Mouse (Mus musculus): ENCODE results near the gene Amn.

Amn gene

DNA sequence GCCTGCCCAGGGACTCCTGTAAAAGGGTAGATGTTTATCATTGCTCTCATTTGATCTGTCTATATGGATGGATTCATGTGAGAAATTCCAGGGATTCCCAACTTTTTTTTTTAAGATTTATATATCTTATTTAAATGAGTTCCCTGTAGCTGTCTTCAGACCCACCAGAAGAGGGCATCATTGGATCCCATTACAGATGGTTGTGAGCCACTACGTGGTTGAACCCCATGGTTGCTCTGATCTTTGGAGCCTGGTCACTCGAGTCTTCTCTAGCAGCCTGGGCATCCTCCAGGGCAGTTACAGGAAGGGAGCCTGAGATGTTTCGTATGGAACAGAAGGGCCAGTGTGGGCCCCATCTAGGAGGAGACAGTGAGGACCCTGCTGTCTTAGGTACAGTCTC lies 21.8 kb upstream of the Amn start:
- ChIA-PET CTCF (interaction anchor here in 1 of 4 experiments (1.0 to 1.4 kb wide), 3 partner anchors 138 to 165 kb away, joined by 3 to 4 read pairs (median 3); no protein-coding TSS in a partner anchor), POLR2A (no interaction called here)

DNA sequence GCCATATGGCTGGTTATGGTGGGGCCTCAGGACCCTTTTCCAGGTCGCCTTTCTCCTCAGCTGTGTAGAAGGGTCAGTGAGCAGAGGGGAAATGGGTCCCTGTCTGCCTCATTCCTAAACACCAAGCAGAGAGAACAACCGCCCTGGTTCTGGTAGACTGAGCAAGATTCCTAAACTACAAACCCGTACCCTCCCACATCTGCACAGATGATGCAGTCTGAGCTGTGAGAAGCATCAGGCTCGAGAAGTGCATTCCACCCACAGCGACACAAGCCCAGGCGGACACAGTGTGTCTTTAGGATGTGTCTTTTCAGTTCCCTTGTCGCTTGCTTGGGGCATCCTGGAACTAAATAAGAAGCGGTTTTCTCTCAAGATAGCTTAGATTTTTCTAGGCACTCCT lies 20.8 kb upstream of the Amn start:
- POLR2A ChIA-PET, result interaction anchor here in 1 of 4 experiments (1.0 kb wide), 1 partner anchor 13 kb away, joined by 3 read pairs; no protein-coding TSS in a partner anchor
- CTCF ChIA-PET, result interaction anchor here in 3 of 4 experiments (0.6 to 1.4 kb wide), 5 partner anchors 137 to 628 kb away, joined by 3 to 4 read pairs (median 3); no protein-coding TSS in a partner anchor

DNA sequence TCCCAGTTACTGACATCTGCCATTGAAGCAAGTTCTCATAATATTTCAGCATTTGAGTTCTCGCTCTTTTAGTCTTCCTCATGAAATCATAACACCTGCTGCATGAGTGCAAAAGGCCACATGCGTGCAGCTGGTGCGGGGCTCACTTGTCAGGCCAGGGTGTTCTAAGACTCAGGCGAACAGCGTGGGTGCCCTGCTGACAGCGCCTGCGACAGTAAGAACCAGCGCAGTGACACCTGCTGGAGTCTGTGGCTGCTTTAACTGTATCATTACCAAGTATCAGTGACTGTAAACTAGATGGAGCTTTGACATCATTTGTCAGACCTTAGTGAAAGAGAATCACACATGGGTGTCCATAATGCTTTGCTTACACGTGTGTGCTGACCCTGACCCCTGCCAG lies 19.7 kb upstream of the Amn start:
- POLR2A ChIA-PET, result no interaction called here

DNA sequence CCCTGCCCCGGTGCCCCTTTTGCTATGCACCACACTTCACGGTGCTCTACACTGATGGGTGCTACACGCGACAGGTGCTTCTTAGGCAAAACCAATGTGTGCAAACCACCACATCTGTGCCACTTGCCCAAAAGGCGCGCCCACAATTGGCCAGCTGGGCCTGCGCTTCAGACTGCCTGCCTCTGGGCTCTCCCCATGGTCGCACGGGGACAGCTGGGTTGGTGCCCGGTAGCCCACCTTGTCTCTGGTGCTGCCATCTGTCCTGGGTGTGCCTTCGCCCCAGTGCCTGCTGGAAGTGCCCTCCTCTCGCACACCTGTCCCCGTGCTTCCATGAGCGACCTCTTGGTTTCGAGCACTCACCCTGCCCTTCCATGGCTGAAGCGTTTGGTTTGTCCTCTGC lies 7.2 kb upstream of the Amn start:
- CTCF ChIA-PET, result interaction anchor here in 2 of 4 experiments (1.3 to 3.1 kb wide), 3 partner anchors 9 to 162 kb away, joined by 3 to 10 read pairs (median 4); no protein-coding TSS in a partner anchor
- POLR2A ChIA-PET, result interaction anchor here in 2 of 4 experiments (1.2 to 3.1 kb wide), 2 partner anchors 10 kb away, joined by 3 to 7 read pairs; no protein-coding TSS in a partner anchor

More for the DNA sequence above, 19.7 kb upstream of the Amn start:
- CTCF ChIA-PET, result interaction anchor here in 2 of 4 experiments (0.8 to 1.6 kb wide), 2 partner anchors 108 to 174 kb away, joined by 3 to 5 read pairs; no protein-coding TSS in a partner anchor

DNA sequence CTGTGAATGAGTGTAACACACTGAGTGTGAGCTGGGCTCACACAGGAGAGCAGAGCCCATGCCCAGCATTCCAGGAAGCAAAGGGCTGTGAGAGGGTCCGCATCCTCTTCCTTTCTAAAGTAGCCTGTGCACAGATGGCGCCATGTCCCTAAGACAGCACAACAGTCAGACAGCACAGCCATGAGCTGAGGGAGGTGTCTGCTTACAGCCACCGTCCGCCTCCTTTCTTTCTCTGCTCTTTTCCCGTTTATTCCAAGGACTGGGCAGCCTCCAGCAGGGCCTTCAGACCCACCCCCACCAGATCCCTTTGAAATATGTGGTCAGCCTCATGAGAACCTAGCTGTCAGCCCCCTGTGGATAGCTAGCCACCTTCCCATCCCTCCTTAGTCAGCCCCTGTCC lies 5.7 kb upstream of the Amn start:
- CTCF ChIA-PET, result interaction anchor here in 2 of 4 experiments (0.6 to 3.1 kb wide), 4 partner anchors 8 to 168 kb away, joined by 3 to 10 read pairs (median 4); no protein-coding TSS in a partner anchor

DNA sequence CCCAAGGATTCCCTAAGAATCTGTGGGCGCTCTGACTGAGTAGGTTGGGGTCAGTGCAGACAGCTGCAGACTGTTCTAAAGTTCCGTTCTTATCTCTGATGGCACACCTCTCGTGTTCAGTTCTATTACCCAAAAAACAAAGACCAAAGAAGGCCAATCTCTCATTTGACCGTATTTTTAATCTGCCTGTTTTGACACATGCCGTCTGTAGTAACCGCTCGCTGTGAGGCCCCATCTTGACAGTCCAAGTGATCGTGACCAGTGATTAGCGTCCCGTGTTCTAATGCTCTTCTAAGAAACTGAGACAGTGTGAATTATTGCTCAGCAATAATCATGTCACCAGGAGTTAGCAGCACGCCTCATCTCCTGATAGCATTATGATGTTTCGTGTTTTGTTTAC lies 4.3 kb upstream of the Amn start:
- POLR2A ChIA-PET, result interaction anchor here in 1 of 4 experiments (0.9 to 1.2 kb wide), 2 partner anchors 8 to 9 kb away, joined by 3 read pairs; no protein-coding TSS in a partner anchor
- CTCF ChIA-PET, result no interaction called here

More for the DNA sequence above, 5.7 kb upstream of the Amn start:
- POLR2A ChIA-PET, result interaction anchor here in 2 of 4 experiments (0.6 to 1.2 kb wide), 2 partner anchors 11 to 24 kb away, joined by 3 to 5 read pairs; no protein-coding TSS in a partner anchor

DNA sequence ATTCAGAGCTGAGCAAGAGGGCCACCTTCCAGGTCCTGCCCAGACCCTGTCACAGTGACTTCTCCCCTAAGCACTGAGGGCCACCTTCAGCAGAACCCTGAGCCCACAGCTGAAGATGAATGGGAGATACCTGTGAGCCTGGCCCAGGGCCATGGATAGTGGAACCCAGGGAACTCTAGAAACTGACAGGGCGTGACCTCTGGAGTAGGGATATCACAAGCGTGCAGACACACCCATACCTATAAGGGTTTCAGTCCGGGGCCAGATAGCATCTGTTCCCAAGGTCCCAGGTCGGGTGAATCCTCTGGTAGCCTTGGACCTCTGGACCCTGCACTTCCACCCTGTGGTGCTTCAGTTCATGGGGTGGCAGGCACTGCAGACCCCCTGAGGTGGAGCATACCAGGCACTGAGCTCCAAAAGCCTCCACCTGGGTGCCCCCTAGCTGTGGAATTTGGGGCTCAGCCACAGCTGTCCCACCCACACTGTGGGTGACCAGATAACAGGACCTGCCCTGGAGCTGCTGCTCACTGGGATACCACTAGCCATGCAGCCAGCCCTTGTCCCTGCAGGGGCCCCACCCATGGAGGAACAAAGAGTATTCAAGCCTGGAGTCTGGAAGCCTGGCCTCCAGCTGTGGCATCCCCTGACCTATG lies 3.1 kb upstream of the Amn start:
- ChIA-PET CTCF (no interaction called here), POLR2A (interaction anchor here in 1 of 4 experiments (0.9 to 1.3 kb wide), 2 partner anchors 9 to 26 kb away, joined by 3 read pairs; no protein-coding TSS in a partner anchor)

DNA sequence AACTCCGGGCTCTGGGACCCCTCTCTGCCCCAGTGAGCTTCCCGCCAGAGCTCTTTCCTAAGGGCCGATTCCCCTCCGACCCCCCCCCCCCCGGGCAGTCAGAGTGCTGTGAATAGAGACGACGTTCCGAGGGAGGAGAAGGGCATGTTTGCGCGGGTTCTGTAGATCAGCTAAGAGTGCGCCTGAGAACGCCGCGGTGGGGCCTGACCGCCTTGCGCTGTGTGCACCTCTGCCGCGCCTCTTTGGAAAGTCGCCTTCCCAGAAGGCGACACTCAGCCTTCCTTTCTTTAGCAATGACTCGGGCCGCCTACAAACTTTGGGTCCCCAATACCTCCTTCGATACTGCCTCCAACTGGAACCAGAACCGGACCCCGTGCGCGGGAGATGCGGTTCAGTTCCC lies 511 bp downstream of the Amn start:
- POLR2A ChIA-PET, result interaction anchor here (0.6 to 1.8 kb wide), 10 partner anchors 11 to 256 kb away, joined by 3 to 6 read pairs (median 3); no protein-coding TSS in a partner anchor

DNA sequence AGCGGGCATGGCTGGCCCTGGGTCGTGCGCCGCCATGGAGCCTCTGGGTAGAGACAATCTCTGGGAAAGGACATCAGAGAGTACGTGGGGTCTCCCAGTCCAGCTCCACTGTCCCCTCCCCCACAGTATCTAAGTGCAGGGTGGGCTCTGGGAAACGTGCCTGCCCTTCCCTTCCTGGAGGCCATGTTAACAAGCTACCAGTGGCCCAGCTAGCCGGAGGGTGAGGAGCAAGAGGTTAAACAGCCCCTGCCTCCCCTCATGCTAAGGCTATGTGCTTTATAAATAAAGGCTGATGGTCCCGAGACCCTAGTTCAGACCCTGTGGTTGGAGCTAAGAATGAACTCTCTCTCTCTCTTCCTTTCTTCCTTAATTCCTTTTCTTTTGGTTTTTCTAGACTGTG lies 1.1 kb downstream of the Amn start:
- ChIA-PET POLR2A (interaction anchor here in 3 of 4 experiments (0.6 to 5.5 kb wide), 7 partner anchors 11 to 107 kb away, joined by 3 to 15 read pairs (median 4); no protein-coding TSS in a partner anchor), CTCF (interaction anchor here (0.6 to 4.2 kb wide), 16 partner anchors 13 to 681 kb away, joined by 3 to 24 read pairs (median 4); no protein-coding TSS in a partner anchor)

More for the DNA sequence above, 511 bp downstream of the Amn start:
- CTCF ChIA-PET, result interaction anchor here (0.6 to 2.7 kb wide), 10 partner anchors 13 to 681 kb away, joined by 3 to 15 read pairs (median 3); no protein-coding TSS in a partner anchor

DNA sequence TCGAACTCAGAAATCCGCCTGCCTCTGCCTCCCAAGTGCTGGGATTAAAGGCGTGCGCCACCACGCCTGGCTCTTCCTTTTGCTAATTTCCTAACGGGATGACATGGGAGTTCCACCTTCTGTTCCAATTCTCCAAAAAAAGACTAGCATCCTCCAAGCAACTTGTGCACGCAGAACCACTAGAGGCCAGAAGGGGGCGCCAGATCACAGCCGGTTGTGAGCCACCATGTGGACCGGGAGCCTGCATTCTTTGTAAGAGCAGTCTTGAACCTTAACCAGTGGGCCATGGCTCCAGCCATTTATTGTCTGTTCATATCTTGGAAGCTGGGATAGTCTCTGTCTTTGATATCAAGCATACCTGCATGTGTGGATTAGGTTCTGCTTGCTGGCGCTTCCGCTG lies 1.5 kb downstream of the Amn start:
- ChIA-PET POLR2A (interaction anchor here in 3 of 4 experiments (0.8 to 5.5 kb wide), 6 partner anchors 9 to 107 kb away, joined by 3 to 15 read pairs (median 5); no protein-coding TSS in a partner anchor), CTCF (interaction anchor here (0.6 to 4.2 kb wide), 28 partner anchors 8 to 865 kb away, joined by 3 to 24 read pairs (median 5); no protein-coding TSS in a partner anchor)

DNA sequence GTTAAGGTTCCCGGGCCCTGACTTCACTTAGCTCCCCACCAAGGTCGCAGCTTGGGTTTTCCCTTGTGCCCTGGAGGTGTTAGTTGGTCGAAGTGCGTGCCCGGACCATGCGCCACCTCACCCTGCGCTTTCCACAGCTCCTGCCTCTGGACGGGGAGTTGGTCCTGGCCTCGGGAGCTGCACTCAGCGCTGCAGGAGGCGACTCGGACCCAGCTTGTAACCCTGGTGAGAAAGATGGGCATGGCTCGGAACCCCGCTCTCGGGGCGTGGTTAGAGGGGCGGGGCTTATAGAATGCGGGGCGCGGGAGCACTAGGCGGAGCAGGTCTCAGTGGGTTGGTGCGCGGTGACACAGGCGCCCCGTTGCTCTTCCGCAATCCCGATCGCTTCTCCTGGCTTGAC lies 3.1 kb downstream of the Amn start:
- ChIA-PET CTCF (interaction anchor here (0.5 to 4.2 kb wide), 26 partner anchors 10 to 338 kb away, joined by 3 to 24 read pairs (median 4); no protein-coding TSS in a partner anchor), POLR2A (interaction anchor here in 3 of 4 experiments (0.6 to 5.5 kb wide), 10 partner anchors 11 to 267 kb away, joined by 3 to 15 read pairs (median 4); partner anchors contain the start of gene Rcor1 (in 1 of the 3))

DNA sequence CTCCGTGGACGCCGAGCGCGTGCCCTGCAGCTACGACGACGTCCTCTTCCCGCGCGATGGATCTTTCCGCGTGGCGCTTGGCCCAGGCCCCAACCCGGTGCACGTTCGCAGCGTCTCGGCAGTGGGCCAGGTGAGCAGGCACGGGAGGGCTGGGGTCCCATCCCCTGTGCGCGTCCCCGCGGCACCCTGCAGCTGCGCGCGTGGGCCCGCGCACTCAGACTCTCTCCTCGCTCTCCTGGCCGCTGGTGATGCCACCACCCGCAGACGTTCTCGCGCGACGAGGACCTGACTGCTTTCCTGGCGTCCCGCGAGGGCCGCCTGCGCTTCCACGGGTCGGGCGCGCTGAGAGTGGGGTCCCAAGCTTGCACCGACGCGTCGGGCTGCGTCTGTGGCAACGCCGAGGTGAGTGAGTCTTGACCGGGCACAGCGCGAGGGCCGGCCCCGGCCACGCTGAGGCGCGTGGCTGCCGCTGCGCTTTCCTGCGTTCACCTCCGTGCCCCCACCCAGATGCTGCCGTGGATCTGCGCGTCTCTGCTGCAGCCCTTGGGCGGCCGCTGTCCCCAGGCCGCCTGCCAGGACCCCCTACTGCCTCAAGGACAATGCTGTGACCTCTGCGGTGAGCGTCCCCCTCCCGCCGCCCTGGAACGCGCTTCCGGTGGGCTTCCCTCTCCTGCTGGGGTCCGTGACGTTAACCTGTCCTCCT lies 3.7 kb downstream of the Amn start:
- ChIA-PET CTCF (interaction anchor here in 2 of 4 experiments (0.5 to 4.2 kb wide), 14 partner anchors 9 to 230 kb away, joined by 3 to 24 read pairs (median 6); no protein-coding TSS in a partner anchor), POLR2A (interaction anchor here in 2 of 4 experiments (0.9 to 5.5 kb wide), 8 partner anchors 10 to 266 kb away, joined by 3 to 15 read pairs (median 3); partner anchors contain the start of gene Rcor1 (in 1 of the 2))

DNA sequence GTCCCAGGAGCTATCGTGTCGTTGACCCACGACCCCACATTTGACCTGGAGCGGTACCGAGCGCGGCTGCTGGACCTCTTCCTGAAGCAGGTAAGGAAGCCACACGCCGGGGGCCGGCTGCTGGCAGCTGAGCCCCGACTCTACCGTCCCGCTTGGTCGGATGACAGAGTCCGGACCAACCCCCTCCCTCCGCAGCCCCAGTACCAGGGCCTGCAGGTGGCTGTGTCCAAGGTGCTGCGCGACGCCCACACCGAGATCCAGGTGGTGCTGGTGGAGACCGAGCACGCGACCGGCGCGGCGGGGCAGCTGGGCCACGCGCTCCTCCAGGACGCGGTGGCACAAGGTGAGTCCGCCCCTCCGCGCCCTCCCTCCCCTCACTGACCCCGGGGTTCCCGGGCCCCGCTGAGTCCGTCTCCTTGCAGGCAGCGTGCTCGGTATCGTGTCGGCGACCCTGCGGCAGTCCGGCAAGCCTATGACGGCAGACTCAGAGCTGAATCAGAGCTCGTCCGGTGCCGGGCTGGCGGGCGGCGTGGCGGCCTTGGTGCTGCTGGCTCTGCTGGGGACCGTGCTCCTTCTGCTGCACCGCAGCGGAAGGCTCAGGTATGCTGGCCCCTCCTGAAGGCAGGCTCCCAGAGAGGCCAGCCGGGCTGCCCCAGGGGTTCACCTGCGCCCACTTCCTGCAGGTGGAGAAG lies 4.4 kb downstream of the Amn start:
- ChIA-PET CTCF (interaction anchor here in 2 of 4 experiments (1.0 to 4.2 kb wide), 5 partner anchors 10 to 232 kb away, joined by 3 to 24 read pairs (median 4); no protein-coding TSS in a partner anchor), POLR2A (interaction anchor here in 3 of 4 experiments (0.6 to 5.5 kb wide), 8 partner anchors 9 to 1281 kb away, joined by 3 to 15 read pairs (median 3); partner anchors contain the start of gene Traf3 (in 1 of the 3))

DNA sequence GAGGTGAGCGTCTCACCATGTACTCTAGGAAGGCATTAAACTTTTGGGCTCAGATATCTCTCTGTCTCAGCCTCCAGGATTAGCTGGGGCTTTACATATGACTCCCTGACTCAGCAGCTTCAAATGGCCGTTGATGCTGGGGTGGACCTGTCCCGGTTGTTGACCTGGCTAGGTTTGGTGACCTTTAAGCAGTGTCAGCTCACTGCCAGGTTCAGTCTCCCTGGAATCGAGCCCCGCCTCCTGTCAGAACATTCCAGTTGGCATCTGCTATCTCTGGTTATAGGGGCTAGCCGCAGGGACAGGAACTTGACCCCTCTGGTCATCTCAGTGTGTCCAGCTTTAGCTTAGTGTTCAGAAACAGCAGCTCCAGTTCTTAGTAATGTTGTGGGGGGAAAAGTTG lies 5.5 kb downstream of the Amn start:
- POLR2A ChIA-PET, result interaction anchor here in 3 of 4 experiments (0.6 to 5.5 kb wide), 6 partner anchors 8 to 1280 kb away, joined by 3 to 15 read pairs (median 4); partner anchors contain the start of gene Traf3 (in 1 of the 3)
- CTCF ChIA-PET, result interaction anchor here in 3 of 4 experiments (0.6 to 4.2 kb wide), 7 partner anchors 9 to 229 kb away, joined by 3 to 24 read pairs (median 4); no protein-coding TSS in a partner anchor

DNA sequence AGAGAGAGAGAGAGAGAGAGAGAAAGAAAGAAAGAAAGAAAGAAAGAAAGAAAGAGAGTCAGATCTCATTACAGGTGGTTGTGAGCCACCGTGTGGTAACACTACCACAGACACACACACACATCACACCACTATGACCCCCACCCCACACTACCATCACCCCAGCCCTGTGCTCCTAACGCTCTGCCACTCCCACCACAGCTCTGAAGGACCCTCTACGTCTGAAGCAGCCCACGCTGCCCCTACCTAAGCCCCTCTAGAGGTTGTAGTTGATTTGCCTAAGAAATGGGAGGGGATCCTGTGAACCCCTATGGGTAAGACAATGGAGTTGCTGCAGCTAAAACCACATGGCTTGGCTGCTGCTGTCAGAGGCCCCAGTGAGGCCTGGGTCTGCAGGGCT lies 12.7 kb downstream of the Amn start:
- CTCF ChIA-PET, result interaction anchor here in 2 of 4 experiments (0.7 to 2.8 kb wide), 2 partner anchors 10 to 11 kb away, joined by 5 to 15 read pairs; no protein-coding TSS in a partner anchor
- POLR2A ChIA-PET, result interaction anchor here in 3 of 4 experiments (0.5 to 2.5 kb wide), 4 partner anchors 9 to 342 kb away, joined by 3 to 15 read pairs (median 3); no protein-coding TSS in a partner anchor

DNA sequence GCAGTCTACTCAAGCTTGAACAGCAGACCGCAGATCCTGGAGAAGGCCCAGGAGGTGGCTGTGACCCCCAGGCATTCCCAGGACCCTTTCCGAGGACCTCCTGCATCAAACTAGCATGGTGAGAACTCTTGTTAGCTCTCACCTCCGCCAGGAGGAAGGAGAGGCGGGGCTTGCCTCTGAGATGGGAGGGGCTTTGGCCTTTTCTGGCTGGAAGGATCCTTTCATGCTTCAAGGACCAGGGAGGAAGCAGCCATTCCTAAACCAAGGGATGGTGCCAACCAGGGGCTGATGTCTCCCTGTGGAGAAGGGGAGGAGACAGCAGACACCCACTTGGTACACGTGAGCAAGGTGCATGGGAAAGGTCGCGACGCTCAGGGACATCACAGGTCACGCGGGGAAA lies 13.6 kb downstream of the Amn start:
- ChIA-PET CTCF (interaction anchor here in 3 of 4 experiments (0.5 to 2.8 kb wide), 8 partner anchors 9 to 552 kb away, joined by 3 to 15 read pairs (median 4); no protein-coding TSS in a partner anchor), POLR2A (interaction anchor here in 3 of 4 experiments (0.5 to 2.5 kb wide), 7 partner anchors 10 to 531 kb away, joined by 3 to 15 read pairs (median 3); no protein-coding TSS in a partner anchor)

DNA sequence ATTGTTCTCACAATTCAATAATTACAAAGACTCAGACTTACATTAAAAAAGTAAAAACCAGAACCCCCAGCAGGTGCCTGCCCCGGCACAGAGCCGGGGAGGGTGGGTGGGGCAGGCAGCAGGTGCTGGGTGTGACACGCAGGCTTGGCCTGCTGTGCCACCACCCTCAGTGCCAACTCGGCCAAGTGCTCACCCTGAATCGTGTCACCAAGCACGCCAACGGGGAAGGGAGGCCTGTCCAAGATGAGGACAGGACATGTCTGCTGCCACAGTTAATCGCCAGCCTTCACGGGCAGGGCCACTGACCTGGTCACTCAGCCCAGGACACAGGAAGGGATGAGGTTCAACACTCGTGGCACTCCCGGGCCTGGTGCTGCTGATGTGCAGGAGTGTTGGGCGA lies 22.1 kb downstream of the Amn start:
- ChIA-PET POLR2A (interaction anchor here in 2 of 4 experiments (1.1 to 2.3 kb wide), 2 partner anchors 8 to 25 kb away, joined by 3 to 7 read pairs; no protein-coding TSS in a partner anchor), CTCF (no interaction called here)
